Mouse (Mus musculus): Measurements from ENCODE around the gene Tlr7.

DNA sequence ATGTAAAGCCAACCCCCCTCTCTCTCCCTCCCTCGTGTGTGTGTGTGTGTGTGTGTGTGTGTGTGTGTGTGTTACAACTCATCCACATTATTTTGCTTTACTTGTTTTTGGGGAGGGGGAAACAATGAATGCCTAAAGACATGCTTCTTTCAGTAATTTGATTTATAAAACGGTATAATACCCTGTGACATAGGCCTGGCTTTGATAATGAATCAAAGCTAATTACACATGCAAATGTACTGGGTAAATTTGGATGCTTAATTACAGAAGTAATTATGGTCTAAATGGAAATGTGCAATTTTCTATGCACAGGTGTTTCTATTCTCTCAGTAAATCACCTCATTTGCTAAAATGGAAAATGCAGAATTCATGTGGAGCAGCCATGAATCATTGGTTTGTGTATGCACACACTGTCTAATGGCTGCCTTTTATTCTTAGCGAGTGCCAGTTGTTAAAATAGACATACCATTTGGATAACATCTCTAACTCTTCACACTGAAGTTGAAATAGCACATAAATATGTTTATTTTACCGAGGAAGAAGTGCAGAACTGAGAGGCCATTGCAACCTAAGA, 9.0 kb downstream of the Tlr7 start:
- TF ChIP-seq CTCF (IDR thresholded peaks at IDR 0.05; ENCODE audit: control insufficient read depth, insufficient read depth, insufficient read length) (no peak), MAX (IDR thresholded peaks at IDR 0.05) (no peak), MYOD1 (IDR thresholded peaks at IDR 0.05; ENCODE audit: control insufficient read depth, insufficient read length, low read depth) (no peak), CEBPB (IDR thresholded peaks at IDR 0.05; ENCODE audit: low read depth) (no peak), USF1 (IDR thresholded peaks at IDR 0.05; ENCODE audit: low read depth) (no peak), MYOG (IDR thresholded peaks at IDR 0.05; ENCODE audit: control insufficient read depth, extremely low read depth, insufficient read length) (no peak)
